Mouse (Mus musculus): Measurements from ENCODE around the gene Ddx60.
A peak's percentile ranks its signal among the peaks of the same experiment; 100 is the strongest.
"Not testable (repeated sequence)": the region's sequence is repeated elsewhere in the genome, so short reads cannot be mapped to it uniquely, and the experiment has no call there.

The Ddx60 gene

GRCm38 (mm10) chr8:61927777-61928494 is at the start of gene Ddx60:
Gene Ddx60, plus strand, starts transcription at chr8:61928087.
- DNase-seq (ENCODE audit: inconsistent ontology term): peak; percentile 89

GRCm38 (mm10) chr8:61894062-61894461 is 33.8 kb upstream of the Ddx60 start:
- peak; percentile 46 for DNase-seq (ENCODE audit: inconsistent ontology term)

DNA sequence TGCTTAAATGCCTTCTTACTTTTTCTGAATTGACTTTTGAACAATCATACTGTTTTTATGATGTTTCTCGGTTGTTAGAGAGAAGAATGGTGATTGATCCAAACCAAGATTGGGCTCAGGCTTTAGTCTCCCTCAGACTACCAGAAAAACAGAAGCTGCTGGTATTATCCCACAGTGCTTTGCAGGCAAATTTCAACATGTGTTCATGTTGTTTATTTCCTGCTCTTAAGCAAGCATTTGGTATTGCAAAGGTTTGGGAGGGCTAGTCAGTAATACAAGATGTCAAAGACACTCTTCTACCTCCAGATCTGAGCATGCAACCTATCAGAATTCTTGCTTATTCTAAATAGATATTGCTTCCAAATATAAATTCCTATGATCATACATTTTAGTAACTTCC is 31.1 kb upstream of the Ddx60 start:
- no peak for DNase-seq (ENCODE audit: inconsistent ontology term)

GRCm38 (mm10) chr8:61897402-61897801 is 30.5 kb upstream of the Ddx60 start:
- DNase-seq (ENCODE audit: inconsistent ontology term): no peak

GRCm38 (mm10) chr8:61901028-61901717 is 26.7 kb upstream of the Ddx60 start:
- DNase-seq (ENCODE audit: inconsistent ontology term): no peak

GRCm38 (mm10) chr8:61902521-61902920 is 25.4 kb upstream of the Ddx60 start, which contains the start of gene Palld:
Gene Palld, minus strand, starts transcription at chr8:61902690.
- no peak for DNase-seq (ENCODE audit: inconsistent ontology term)

GRCm38 (mm10) chr8:61908303-61909215 is 19.3 kb upstream of the Ddx60 start:
- DNase-seq (ENCODE audit: inconsistent ontology term): peak; percentile 61

DNA sequence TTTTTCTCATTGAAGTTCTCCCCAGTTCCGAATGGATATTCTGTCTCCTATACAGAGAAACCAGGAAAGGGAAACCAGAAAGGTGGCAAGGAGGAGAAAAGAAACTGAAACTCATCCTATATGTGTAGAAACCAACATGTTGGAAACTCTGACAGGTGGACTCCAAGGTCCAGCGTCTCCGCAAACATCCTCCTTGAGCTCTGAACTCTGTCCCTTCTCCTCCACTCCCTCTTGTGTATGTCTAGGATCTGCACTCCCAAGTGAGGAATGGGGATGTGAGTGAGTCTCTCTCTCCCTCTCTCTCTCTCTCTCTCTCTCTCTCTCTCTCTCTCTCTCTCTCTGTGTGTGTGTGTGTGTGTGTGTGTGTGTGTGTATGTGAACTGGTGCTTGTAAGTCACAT is 18.6 kb upstream of the Ddx60 start:
- DNase-seq (ENCODE audit: inconsistent ontology term): no peak

DNA sequence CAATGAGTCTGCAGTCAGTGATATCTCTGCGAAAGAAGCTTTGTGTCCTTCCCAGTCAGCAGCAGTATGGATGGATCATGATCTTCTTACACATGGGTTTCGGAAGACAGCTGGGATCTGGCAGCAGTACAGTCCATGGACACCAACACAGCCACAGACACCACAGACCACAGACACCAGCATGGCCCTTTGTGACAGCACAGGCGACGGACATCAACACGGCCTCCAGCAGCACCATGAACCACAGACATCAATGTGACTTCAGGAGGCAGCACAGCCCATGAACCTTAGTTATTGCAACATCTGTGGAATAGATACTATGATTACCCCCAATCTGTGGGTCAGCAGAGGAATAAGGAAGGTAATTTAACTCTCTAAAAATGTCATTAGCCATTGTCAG is 15.1 kb upstream of the Ddx60 start:
- no peak for DNase-seq (ENCODE audit: inconsistent ontology term)

DNA sequence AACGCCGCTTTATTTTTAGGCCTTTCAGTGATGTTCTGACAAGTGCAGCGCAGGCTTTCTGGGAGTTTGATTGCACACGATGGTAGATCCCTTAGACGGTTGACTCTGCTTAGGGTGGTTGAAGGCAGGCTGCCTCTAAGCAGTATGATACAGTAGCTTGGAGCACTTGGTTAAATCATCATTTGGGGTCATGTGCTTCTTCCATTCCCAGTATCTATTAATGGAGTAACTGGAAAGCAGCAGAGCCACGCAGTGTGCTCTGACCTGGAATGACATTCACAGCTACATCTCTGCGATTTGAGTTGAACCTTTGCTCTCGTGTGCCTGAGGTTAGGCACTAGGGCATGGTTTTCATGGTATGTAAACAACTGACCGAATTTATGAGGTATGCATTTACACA is 13.9 kb upstream of the Ddx60 start:
- no peak for DNase-seq (ENCODE audit: inconsistent ontology term)

- no peak for DNase-seq (ENCODE audit: inconsistent ontology term)
Measured at GRCm38 (mm10) chr8:61917287-61917686, 10.6 kb upstream of the Ddx60 start.

DNA sequence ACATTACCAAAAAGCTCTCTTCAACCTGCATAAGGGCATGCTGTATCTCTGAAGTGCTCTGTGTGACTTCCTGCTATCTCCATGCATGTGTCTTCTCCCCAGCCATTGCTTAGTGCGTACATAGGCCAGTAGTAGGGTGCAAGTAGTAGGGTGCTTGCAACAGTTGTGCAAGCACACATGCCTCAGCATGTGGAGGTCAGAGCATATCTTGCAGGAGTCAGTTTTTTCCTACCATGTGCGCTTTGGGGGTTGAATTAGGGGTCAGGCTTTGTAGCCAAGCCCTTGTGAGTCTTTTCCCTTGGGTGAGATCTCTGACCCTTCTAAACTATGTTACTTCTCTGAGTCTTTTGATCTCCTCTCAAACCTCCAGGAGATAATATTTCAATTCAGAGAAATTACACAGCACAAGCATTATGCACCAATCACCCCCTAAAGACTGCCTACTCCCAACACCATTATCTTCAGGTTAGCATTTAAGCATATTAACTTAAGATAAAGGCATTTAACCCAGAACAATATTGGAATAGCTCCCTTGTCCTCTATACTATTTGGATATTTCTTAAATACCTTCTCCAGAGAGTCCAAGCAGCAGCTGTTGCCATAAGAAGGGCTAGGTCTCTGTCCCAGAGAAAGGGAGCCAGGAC is 8.6 kb upstream of the Ddx60 start:
- DNase-seq (ENCODE audit: inconsistent ontology term): no peak

- no peak for DNase-seq (ENCODE audit: inconsistent ontology term)
Measured at GRCm38 (mm10) chr8:61920389-61920788, 7.5 kb upstream of the Ddx60 start.

DNA sequence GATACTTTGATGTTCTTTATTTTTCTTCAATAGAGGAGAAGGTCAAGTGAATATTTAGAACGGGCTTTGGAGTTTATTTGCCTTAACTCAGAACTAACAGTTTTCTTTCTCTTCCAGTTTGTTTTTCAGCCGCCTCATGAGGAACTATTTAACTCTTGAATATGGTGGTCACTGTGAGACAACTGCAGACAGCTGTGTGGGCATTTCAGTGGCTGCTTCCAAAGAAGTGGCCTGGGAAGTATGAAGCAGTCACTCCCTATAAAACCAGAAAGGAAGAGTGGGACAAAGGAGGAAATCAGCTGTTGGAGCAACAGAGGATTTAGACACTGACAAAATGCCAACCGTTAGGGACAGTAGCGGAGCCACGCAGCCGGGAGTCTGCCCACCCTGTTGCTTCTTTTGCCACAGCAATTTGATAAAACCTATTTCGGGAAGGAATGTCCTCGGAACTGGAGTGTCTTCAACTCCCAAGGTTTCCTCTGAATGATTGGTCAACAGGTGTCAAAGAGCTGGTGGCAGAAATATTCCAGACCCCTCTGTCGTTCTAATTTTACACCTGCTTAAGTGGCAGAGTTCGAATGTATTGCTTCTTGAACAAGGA is 6.3 kb upstream of the Ddx60 start:
- no peak for DNase-seq (ENCODE audit: inconsistent ontology term)

GRCm38 (mm10) chr8:61924518-61924917 is 3.4 kb upstream of the Ddx60 start:
- DNase-seq (ENCODE audit: inconsistent ontology term): no peak

GRCm38 (mm10) chr8:61933243-61933642 is 5.4 kb downstream of the Ddx60 start:
- no peak for DNase-seq (ENCODE audit: inconsistent ontology term)

DNA sequence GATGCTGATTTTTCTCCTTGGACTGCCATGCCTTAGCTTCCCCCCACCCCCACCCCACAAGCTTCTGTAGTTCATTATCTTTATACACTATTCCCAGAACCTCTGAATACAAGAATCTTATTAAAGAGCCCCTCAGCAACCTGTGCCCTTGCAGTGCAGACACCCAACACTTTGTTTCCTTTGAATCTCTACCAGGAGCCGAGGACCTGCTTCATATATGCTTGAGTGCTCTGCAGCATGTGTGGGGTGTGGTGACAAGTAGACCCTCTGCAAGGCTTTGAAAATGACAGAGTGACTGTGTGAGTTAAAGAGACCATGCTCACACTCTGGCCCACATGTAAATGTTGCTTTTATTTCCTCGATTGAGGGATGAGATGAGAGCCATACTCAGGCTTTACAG is 9.7 kb downstream of the Ddx60 start:
- no peak for DNase-seq (ENCODE audit: inconsistent ontology term)

DNA sequence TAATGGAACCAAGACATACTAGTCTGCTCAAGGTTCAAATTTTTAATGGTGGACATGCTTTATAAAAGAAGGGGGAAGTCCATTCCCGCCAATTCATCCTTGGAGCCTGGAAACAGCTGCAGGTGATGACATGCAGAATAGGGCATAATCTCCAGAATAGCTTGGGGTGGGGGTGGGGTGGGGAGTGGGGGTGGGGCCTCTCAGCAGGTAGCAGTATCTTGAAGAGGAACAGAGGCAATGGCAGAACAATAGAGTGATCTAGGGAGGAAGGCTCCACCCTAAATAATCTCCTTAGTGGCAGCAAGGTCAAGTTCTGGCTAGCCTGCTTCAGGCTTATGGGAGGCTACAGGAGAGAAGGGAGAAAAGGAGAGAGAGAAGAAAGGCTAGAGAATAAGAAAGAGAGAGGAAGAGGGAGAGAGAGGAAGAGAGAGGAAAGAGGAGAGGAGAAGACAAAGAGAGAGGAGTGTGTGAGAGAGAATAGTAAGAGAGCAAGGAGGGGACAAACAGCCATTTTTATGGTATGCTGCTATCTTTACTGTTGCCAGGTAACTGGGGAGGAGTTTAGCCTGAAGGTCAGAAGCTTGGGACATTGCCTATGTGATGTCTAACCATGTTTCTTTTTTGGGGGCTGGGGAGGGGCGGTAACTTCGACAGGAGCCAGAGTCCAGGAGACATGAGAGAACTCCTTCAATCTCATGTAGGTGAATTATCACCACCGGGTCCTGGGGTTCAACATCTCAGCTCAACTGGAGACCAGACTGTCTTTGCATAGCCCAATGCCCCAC is 36.9 kb downstream of the Ddx60 start:
- DNase-seq (ENCODE audit: inconsistent ontology term): not testable (repeated sequence)

DNA sequence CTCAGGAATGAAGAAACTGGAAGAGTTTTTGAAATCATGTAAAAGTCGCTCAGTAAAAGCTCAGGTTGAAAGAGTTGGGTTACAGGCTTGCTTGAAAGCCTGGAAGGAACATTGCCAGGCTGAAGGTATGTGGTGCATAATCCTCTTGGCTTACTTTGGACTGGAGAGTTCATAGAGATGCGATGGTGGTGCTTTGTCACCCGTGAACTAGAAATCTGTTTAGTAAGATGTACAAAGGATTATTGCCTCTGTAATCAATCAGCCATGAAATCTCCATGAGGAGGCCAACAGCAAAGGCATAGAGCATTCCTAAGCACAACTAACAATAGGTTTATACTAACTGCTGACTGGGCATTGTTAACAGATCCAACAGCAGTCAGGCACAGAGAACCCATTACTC is 41.7 kb downstream of the Ddx60 start:
- peak; percentile 90 for DNase-seq (ENCODE audit: inconsistent ontology term)

GRCm38 (mm10) chr8:61984941-61985340 is 57.1 kb downstream of the Ddx60 start:
- DNase-seq (ENCODE audit: inconsistent ontology term): no peak

Data from Muller cell, postnatal 12 days (primary cell).